Mouse (Mus musculus): ENCODE measurements around the gene Gm21304.

- TF ChIP-seq CTCF (IDR thresholded peaks at IDR 0.05) (no peak), EP300 (IDR thresholded peaks at IDR 0.05) (no peak)
Observed at GRCm38 (mm10) chr10:104210268-104210990, 42.1 kb downstream of the Gm21304 start.
